Mouse (Mus musculus) forebrain, postnatal 0 days (tissue): Measurements from ENCODE around the gene Hoxa10. TPM values are rescaled to one million over a fixed set of nuclear protein-coding genes. Genes with fewer than 3 reads are reported as not detected.

Experiments
- ATAC-seq: fragments of 200-750 bp; cut with Nextera tagmentation; 2 replicates; pipeline ENCODE4 v1.8.0; 2017; ENCODE audit warnings: mild to moderate bottlenecking, moderate library complexity
- DNase-seq: peaks from one replicate; pipeline ENCODE4 v3.0.0-alpha.2; 2015
- H3K27ac ChIP-seq: fragments of 300-500 bp; sonication (generic); 2 replicates; pipeline ENCODE4 v1.5.1; 2014; ENCODE audit warnings: low read depth, mild to moderate bottlenecking, antibody characterized with exemption, low read length, moderate library complexity, mixed read lengths
- H3K27me3 ChIP-seq: fragments of 300-500 bp; sonication (generic); 2 replicates; pipeline ENCODE4 v1.6.1; 2014; ENCODE audit warnings: mild to moderate bottlenecking, low read length, mixed read lengths; ENCODE audit not compliant: insufficient read depth
- H3K36me3 ChIP-seq: fragments of 300-500 bp; sonication (generic); 2 replicates; pipeline ENCODE4 v1.6.1; 2014; ENCODE audit warnings: mild to moderate bottlenecking, moderate library complexity; ENCODE audit not compliant: insufficient read depth
- H3K4me1 ChIP-seq: fragments of 300-500 bp; sonication (generic); 2 replicates; pipeline ENCODE4 v1.6.1; 2014; ENCODE audit warnings: antibody characterized with exemption; ENCODE audit not compliant: insufficient read depth
- H3K4me2 ChIP-seq: fragments of 300-500 bp; sonication (generic); 2 replicates; pipeline ENCODE4 v1.6.1; 2014; ENCODE audit warnings: low read depth, mild to moderate bottlenecking, moderate library complexity
- H3K4me3 ChIP-seq: fragments of 300-500 bp; sonication (generic); 2 replicates; pipeline ENCODE4 v1.5.1; 2014; ENCODE audit warnings: low read depth, low read length, mixed read lengths
- H3K9ac ChIP-seq: fragments of 300-500 bp; sonication (generic); 2 replicates; pipeline ENCODE4 v1.6.1; 2014; ENCODE audit warnings: mild to moderate bottlenecking
- H3K9me3 ChIP-seq: fragments of 300-500 bp; sonication (generic); 2 replicates; pipeline ENCODE4 v1.6.1; 2016; ENCODE audit warnings: low read length
- CTCF ChIP-seq: sonication (generic); IDR thresholded peaks from 2 replicates; pipeline ENCODE4 v1.5.1; 2016; ENCODE audit warnings: antibody characterized with exemption, control low read depth, low read depth
- WGBS: fragments of 180-500 bp; shearing (Covaris S2); extraction: QIAGEN DNeasy Blood & Tissue Kit; methylation state at CpG from one replicate; pipeline ENCODE4 v1.1.7; 2014; 5-methylcytosine and 5-hydroxymethylcytosine counted together
- polyA plus RNA-seq: library from polyadenylated mRNA; unstranded; fragments of >200 nt; fragmentation: Nextera tagmentation; extraction: Ambion mirVana; gene quantifications from 2 replicates; pipeline ENCODE4 v1.2.1, GENCODE M21; 2015
- total RNA-seq: library from RNA; depleted of rRNA; stranded (reverse); fragments of >200 nt; gene quantifications from 2 replicates; pipeline ENCODE4 v1.2.3, GENCODE M21; 2014

Gene Hoxa10
- total and polyA plus RNA-seq, 2 experiments from 2014 or later, result not detected

DNA sequence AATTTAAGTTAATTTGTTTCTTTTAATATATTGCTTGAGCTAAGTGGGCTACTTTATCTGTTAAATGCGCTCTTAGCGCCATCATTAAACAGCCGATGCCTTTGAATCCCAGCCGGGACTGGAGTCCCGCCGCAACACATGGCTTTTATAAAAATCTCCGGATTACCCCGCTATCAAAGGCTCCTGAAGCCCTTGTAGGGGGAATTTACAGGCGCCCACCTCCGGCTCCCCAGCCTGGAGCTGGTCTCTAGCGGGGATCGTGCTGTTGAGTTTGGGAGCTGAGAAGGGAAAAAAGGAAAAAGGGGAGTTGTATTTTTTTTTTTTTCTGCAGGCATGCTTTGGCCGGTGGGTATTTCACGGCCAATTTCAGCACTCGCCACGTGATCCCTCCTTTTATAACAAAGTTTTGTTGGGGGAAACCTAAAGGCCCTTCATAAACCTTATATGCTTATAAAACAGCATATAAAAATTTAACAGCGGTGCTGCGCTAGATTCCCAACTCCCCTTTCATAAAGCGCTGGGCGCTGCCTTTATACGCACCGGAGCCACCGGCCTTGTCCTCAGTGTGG is 3.9 kb upstream of the Hoxa10 start:
- Histone ChIP-seq H3K27ac (no peak overlapping the region), H3K4me2 (no peak overlapping the region), H3K36me3 (no peaks in the 10 kb centered on the region), H3K9me3 (no peaks in the 10 kb centered on the region), H3K4me3 (no peak overlapping the region), H3K27me3 (peaks cover 97% of the 10 kb centered on the region), H3K9ac (no peak overlapping the region), H3K4me1 (no peaks in the 10 kb centered on the region)
- no peak for DNase-seq
- 1% methylated on average over 23 of the region's 23 CpGs for WGBS
- no peak for ATAC-seq
- no peak for TF ChIP-seq CTCF

DNA sequence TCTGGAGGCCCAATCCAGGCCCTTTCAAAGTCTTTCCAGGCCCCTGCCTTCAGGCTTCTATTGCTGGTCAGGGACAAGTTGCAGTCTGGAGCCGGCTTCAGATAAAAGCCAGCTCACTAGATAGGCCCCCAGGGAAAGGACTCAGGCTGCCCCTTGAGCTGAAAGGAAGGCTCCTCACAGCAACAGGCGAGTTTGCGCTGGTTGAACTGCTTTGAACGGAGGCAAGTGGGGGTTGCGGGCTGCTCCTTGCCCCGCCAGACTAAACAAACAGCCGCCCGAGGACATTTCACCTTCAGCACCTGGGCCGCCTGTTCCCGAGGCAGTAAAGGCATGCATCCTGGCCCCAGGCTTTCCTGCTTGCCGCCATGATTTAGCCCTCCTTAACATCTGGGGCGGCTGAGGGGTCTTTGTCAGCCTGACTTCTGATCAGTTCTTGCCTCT is 3.0 kb upstream of the Hoxa10 start:
- no peak overlapping the region for H3K9ac ChIP-seq

DNA sequence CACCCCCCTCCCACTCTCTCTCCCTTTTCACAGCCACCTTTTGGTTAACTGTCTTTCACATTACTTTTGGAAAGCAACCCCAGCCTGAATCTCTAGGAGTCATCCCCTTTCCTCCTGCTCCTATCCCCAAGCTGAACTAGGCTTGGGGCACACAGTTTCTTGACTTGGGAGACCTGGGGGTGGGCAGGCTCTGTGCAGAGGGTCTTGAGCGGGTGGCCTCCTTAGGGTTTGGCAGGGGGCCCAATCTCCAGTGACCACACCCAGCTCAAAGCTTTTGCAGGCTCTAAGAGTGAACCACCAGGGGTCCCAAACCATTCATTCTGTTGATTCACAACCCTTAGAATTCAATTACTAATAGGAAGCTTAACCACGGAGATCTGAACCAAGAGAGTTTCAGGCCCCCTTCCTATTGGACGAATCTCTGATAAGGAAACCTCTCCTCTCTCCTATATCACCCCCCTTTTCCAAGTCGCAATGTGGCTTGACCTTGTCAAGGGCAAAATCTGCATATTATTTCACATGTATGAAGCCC is 2.2 kb upstream of the Hoxa10 start:
- Histone ChIP-seq H3K4me2 (no peak overlapping the region), H3K27ac (no peak overlapping the region), H3K4me3 (no peak overlapping the region), H3K27me3 (peaks cover 98% of the 10 kb centered on the region), H3K9ac (no peak overlapping the region), H3K36me3 (no peaks in the 10 kb centered on the region), H3K9me3 (no peaks in the 10 kb centered on the region), H3K4me1 (no peaks in the 10 kb centered on the region)
- ATAC-seq, result no peak
- TF ChIP-seq CTCF, result no peak
- WGBS, result 6% methylated on average over 4 of the region's 4 CpGs
- no peak for DNase-seq

More for the DNA sequence above, 3.0 kb upstream of the Hoxa10 start:
- 1% methylated on average over 12 of the region's 12 CpGs for WGBS
- ATAC-seq (no peak), DNase-seq (no peak)
- no peaks in the 10 kb centered on the region for H3K9me3 ChIP-seq
- no peak overlapping the region for H3K4me2 ChIP-seq
- no peaks in the 10 kb centered on the region for H3K4me1 ChIP-seq
- H3K27ac ChIP-seq, result no peak overlapping the region
- no peaks in the 10 kb centered on the region for H3K36me3 ChIP-seq
- no peak overlapping the region for H3K4me3 ChIP-seq
- no peak for TF ChIP-seq CTCF
- H3K27me3 ChIP-seq, result peaks cover 98% of the 10 kb centered on the region

DNA sequence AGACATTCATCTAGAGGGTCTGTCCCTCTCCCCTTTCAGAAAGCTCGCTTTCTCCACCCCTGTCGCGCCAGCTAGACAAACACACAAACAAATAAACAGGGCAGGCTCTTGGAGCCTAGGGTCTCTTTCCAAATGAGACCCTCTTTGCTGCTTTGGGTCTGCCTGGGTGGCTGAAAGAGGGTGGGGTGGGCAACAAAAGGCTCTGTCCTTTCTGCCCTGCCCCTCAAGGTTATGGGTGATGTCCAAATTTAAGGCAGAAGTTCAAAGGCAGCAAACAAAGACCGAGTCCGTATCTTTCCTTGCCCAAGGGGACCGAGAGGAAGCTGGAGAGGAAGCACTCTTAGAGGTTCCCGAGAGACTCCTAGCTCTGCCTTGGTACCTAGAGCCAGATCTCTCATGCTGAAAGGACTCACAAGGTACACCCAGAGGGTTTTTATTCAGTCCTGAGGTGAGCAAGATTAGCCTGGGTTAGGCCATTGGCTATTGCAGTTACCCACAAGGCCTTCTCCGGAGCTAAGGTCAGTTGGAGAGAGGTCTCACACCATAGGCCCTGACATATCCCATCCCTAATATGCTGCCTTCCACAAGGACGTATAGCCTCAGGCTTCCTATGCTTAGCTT is 457 bp upstream of the Hoxa10 start:
- no peak overlapping the region for H3K27ac ChIP-seq
- H3K4me2 ChIP-seq, result no peak overlapping the region
- no peak for TF ChIP-seq CTCF
- WGBS, result 6% methylated on average over 9 of the region's 9 CpGs
- H3K9me3 ChIP-seq, result no peaks in the 10 kb centered on the region
- H3K27me3 ChIP-seq, result peaks cover 98% of the 10 kb centered on the region
- H3K36me3 ChIP-seq, result no peaks in the 10 kb centered on the region
- DNase-seq (no peak), ATAC-seq (no peak)
- H3K4me1 ChIP-seq, result no peaks in the 10 kb centered on the region
- H3K4me3 ChIP-seq, result no peak overlapping the region
- no peak overlapping the region for H3K9ac ChIP-seq

DNA sequence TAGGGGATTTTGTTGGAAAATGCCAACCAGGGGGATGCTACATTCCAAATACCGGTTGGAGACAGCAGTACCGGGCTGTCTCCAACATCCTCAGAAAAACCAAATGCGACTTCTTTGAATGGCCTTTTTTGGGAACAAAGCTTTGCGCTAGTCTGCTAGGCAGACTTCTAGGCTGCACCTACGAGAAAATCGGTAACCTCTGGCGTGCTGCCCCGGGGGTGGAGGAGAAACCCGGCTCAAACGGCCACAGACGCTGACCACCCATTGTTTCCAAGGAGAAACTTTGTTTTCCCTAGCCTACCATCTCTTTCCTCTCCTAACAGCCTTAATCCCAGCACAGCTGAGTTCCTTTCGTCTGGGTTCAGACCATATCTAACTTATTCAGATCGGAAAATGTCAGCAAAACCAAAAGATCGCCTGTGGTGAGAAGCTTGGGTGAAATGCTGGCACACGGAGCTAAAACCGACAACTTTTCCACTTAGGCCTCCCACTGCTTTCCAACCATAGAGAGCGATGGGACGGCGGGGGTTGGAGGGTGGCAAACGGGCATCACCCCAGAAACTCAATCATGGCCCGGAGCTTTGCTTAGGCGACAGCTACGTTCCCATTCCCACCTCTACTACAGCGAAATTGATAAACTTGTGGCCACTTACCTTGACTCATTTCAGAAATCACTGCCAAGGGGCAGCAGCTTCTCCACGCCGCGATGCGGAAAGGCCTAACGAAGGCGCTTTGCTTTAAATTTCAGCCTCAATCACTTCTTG is 847 bp downstream of the Hoxa10 start:
- H3K36me3 ChIP-seq, result no peaks in the 10 kb centered on the region
- peaks cover 98% of the 10 kb centered on the region for H3K27me3 ChIP-seq

GRCm38 (mm10) chr6:52238976-52239375 is 1.7 kb downstream of the Hoxa10 start:
- 3% methylated on average over 7 of the region's 7 CpGs for WGBS
- H3K36me3 ChIP-seq, result no peaks in the 10 kb centered on the region
- H3K9me3 ChIP-seq, result no peaks in the 10 kb centered on the region
- DNase-seq (no peak), ATAC-seq (no peak)
- H3K27ac ChIP-seq, result no peak overlapping the region
- H3K4me1 ChIP-seq, result no peaks in the 10 kb centered on the region
- H3K4me3 ChIP-seq, result no peak overlapping the region
- H3K4me2 ChIP-seq, result no peak overlapping the region
- no peak for TF ChIP-seq CTCF
- peaks cover 98% of the 10 kb centered on the region for H3K27me3 ChIP-seq
- H3K9ac ChIP-seq, result no peak overlapping the region

More for the DNA sequence above, 847 bp downstream of the Hoxa10 start:
- H3K4me3 ChIP-seq, result no peak overlapping the region
- no peak overlapping the region for H3K4me2 ChIP-seq
- DNase-seq (no peak), ATAC-seq (no peak)
- H3K9me3 ChIP-seq, result no peaks in the 10 kb centered on the region
- TF ChIP-seq CTCF, result no peak
- no peak overlapping the region for H3K9ac ChIP-seq
- H3K27ac ChIP-seq, result no peak overlapping the region
- H3K4me1 ChIP-seq, result no peaks in the 10 kb centered on the region
- 2% methylated on average over 30 of the region's 30 CpGs for WGBS

DNA sequence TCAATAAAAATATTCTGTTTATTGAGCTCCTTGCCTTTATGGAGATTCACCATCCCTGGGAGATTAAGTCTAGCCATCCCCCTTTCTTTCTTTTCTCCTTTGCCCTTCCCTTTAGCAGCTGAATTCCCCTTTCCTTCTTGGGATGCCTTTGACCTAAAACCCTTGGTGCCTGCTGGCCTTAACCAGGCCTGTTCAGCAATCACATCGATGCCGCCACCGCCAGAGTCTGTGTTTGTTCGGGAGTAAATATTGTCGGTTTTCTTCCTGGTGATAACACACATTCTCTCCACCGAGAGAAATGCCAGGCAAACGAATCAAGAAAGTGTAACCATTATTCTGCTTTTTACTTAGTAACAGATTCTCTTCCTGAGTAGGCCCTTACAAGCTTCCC is 2.5 kb downstream of the Hoxa10 start:
- Histone ChIP-seq H3K9me3 (no peaks in the 10 kb centered on the region), H3K4me1 (no peaks in the 10 kb centered on the region), H3K27ac (no peak overlapping the region), H3K9ac (no peak overlapping the region), H3K36me3 (no peaks in the 10 kb centered on the region), H3K4me3 (no peak overlapping the region), H3K27me3 (peaks cover 98% of the 10 kb centered on the region), H3K4me2 (no peak overlapping the region)
- 4% methylated on average over 7 of the region's 7 CpGs for WGBS
- ATAC-seq (no peak), DNase-seq (no peak)
- TF ChIP-seq CTCF, result no peak
